In the genomic region with DNA sequence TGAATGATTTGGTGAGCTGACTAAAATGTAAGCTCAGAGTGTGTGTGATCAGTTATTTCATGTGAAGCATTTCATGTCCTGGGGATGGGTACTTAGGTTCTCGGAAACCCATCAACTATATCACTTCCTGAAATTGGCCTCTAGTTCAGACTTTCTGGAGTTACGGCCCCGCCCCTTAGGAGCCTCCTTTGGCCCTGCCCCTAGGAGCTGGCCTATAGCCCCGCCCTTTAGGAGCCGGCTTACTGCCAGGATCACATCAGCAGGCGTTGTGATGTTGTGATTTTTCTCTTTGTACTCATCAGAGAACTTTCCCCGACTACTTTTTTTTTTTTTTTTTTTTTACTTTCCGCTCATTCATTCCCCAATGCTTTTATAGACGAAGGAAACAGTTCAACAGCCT, we compare ENCODE assay signal across 11 mouse cellular contexts.
DNase-seq lines count a peak whose midpoint lies in the region; ATAC-seq and TF ChIP-seq lines count a peak whose summit lies in the region.
"Had no signal": no experiment of that assay in that cellular context is flagged by ENCODE, and none has a peak within 500 bp of the region (broad histone marks: within the 10 kb centered on the region; RNA-seq: fewer than 3 reads in every experiment).

No protein-coding gene starts in this region.

- no peaks in the 10 kb centered on the region for H3K9me3 ChIP-seq in embryonic facial prominence, embryonic 11.5 days (replicated peaks; ENCODE audit: control insufficient read depth, low read length)
- no peaks in the 10 kb centered on the region for H3K9me3 ChIP-seq in embryonic facial prominence, embryonic 10.5 days
- no peaks in the 10 kb centered on the region for H3K9me3 ChIP-seq in liver, postnatal 0 days (ENCODE audit: low read length)
- H3K9me3 ChIP-seq in liver, embryonic 12.5 days (replicated peaks): no peaks in the 10 kb centered on the region
- H3K9me3 ChIP-seq in midbrain, embryonic 16.5 days (replicated peaks; ENCODE audit: control insufficient read depth, low read length, poor library complexity, severe bottlenecking): no peaks in the 10 kb centered on the region
- H3K9me3 ChIP-seq: liver, embryonic 13.5 days had no signal

- no peak overlapping the region for H3K27ac ChIP-seq in embryonic facial prominence, embryonic 11.5 days (replicated peaks; ENCODE audit: low read depth, low read length)
- H3K27ac ChIP-seq in embryonic facial prominence, embryonic 10.5 days (replicated peaks): no peak overlapping the region
- H3K27ac ChIP-seq in liver, postnatal 0 days (ENCODE audit: low read depth): no peak overlapping the region
- H3K27ac ChIP-seq in liver, embryonic 12.5 days: no peak overlapping the region
- H3K27ac ChIP-seq in midbrain, embryonic 16.5 days (ENCODE audit: low read length): no peak overlapping the region
- H3K27ac ChIP-seq: liver, embryonic 13.5 days had no signal

- TF ChIP-seq CTCF in liver, postnatal 0 days (IDR thresholded peaks at IDR 0.05; ENCODE audit: low read depth): no peak

- no peaks in the 10 kb centered on the region for H3K27me3 ChIP-seq in embryonic facial prominence, embryonic 11.5 days (ENCODE audit: control insufficient read depth, insufficient read depth, low read length)
- H3K27me3 ChIP-seq in embryonic facial prominence, embryonic 10.5 days (replicated peaks; ENCODE audit: low read depth, poor library complexity, severe bottlenecking): no peaks in the 10 kb centered on the region
- H3K27me3 ChIP-seq in liver, postnatal 0 days (ENCODE audit: insufficient read depth, low read length): no peaks in the 10 kb centered on the region
- H3K27me3 ChIP-seq in liver, embryonic 12.5 days (replicated peaks): no peaks in the 10 kb centered on the region
- H3K27me3 ChIP-seq in midbrain, embryonic 16.5 days (ENCODE audit: control insufficient read depth, insufficient read depth, low read depth, low read length): no peaks in the 10 kb centered on the region
- H3K27me3 ChIP-seq: liver, embryonic 13.5 days had no signal

- ATAC-seq in embryonic facial prominence, embryonic 11.5 days (replicated peaks; ENCODE audit: insufficient number of reproducible peaks, low FRiP score, low TSS enrichment, low read depth): no peak
- no peak for ATAC-seq in liver, postnatal 0 days
- no peak for ATAC-seq in liver, embryonic 12.5 days
- ATAC-seq in midbrain, embryonic 16.5 days: no peak

- no peak overlapping the region for H3K9ac ChIP-seq in embryonic facial prominence, embryonic 11.5 days (replicated peaks; ENCODE audit: low read length)
- no peak overlapping the region for H3K9ac ChIP-seq in liver, postnatal 0 days (replicated peaks)
- H3K9ac ChIP-seq in liver, embryonic 12.5 days: no peak overlapping the region
- no peak overlapping the region for H3K9ac ChIP-seq in midbrain, embryonic 16.5 days (ENCODE audit: low read depth, low read length)
- H3K9ac ChIP-seq: liver, embryonic 13.5 days had no signal

- H3K4me3 ChIP-seq in embryonic facial prominence, embryonic 11.5 days (ENCODE audit: low read depth, low read length): no peak overlapping the region
- no peak overlapping the region for H3K4me3 ChIP-seq in embryonic facial prominence, embryonic 10.5 days
- H3K4me3 ChIP-seq in liver, postnatal 0 days (ENCODE audit: low read depth, low read length): no peak overlapping the region
- no peak overlapping the region for H3K4me3 ChIP-seq in liver, embryonic 12.5 days
- no peak overlapping the region for H3K4me3 ChIP-seq in midbrain, embryonic 16.5 days (ENCODE audit: low read depth, low read length)
- H3K4me3 ChIP-seq: liver, embryonic 13.5 days had no signal

- H3K36me3 ChIP-seq in embryonic facial prominence, embryonic 11.5 days (replicated peaks; ENCODE audit: control insufficient read depth, insufficient read depth, low read depth, low read length): no peaks in the 10 kb centered on the region
- H3K36me3 ChIP-seq in embryonic facial prominence, embryonic 10.5 days (replicated peaks): no peaks in the 10 kb centered on the region
- H3K36me3 ChIP-seq in liver, postnatal 0 days (replicated peaks; ENCODE audit: insufficient read depth, low read length): no peaks in the 10 kb centered on the region
- H3K36me3 ChIP-seq in liver, embryonic 12.5 days: no peaks in the 10 kb centered on the region
- H3K36me3 ChIP-seq in midbrain, embryonic 16.5 days (ENCODE audit: control insufficient read depth, insufficient read depth, low read length): no peaks in the 10 kb centered on the region
- H3K36me3 ChIP-seq: liver, embryonic 13.5 days had no signal

- WGBS in embryonic facial prominence, embryonic 11.5 days: 46% methylated on average over 9 of the region's 9 CpGs
- WGBS in embryonic facial prominence, embryonic 10.5 days: 47% methylated on average over 9 of the region's 9 CpGs
- WGBS in liver, postnatal 0 days (ENCODE audit: insufficient replicate concordance): 36% methylated on average over 9 of the region's 9 CpGs
- WGBS in liver, embryonic 12.5 days (ENCODE audit: insufficient replicate concordance): 30% methylated on average over 9 of the region's 9 CpGs
- 41% methylated on average over 9 of the region's 9 CpGs for WGBS in midbrain, embryonic 16.5 days

- no peak overlapping the region for H3K4me2 ChIP-seq in embryonic facial prominence, embryonic 11.5 days (ENCODE audit: low read depth, low read length)
- H3K4me2 ChIP-seq in liver, postnatal 0 days (ENCODE audit: low read depth, low read length): no peak overlapping the region
- H3K4me2 ChIP-seq in liver, embryonic 12.5 days: no peak overlapping the region
- no peak overlapping the region for H3K4me2 ChIP-seq in midbrain, embryonic 16.5 days (ENCODE audit: low read length)
- H3K4me2 ChIP-seq: liver, embryonic 13.5 days had no signal

- TF ChIP-seq EP300 in liver, postnatal 0 days (IDR thresholded peaks at IDR 0.05; ENCODE audit: low read depth): no peak

- peak; percentile 17 for DNase-seq in embryonic facial prominence, embryonic 11.5 days (ENCODE audit: low spot score)
- DNase-seq in embryonic facial prominence, embryonic 10.5 days (ENCODE audit: low spot score): no peak
- peak; percentile 20 for DNase-seq in liver, postnatal 0 days
- peak; percentile 3 for DNase-seq in adrenal gland, postnatal 25 days
- DNase-seq in lung, postnatal 14 days: peak; percentile 41
- no peak for DNase-seq in cerebellum, adult 11 months
- DNase-seq: heart, adult 11 months; liver, embryonic 13.5 days; right cerebral cortex, postnatal 4 days had no signal

- no peaks in the 10 kb centered on the region for H3K4me1 ChIP-seq in embryonic facial prominence, embryonic 11.5 days (ENCODE audit: control insufficient read depth, insufficient read depth, low read length)
- peaks cover 4% of the 10 kb centered on the region; the same call in 1 of the 2 replicates for H3K4me1 ChIP-seq in embryonic facial prominence, embryonic 10.5 days
- no peaks in the 10 kb centered on the region for H3K4me1 ChIP-seq in liver, postnatal 0 days (ENCODE audit: insufficient read depth)
- no peaks in the 10 kb centered on the region for H3K4me1 ChIP-seq in liver, embryonic 12.5 days
- H3K4me1 ChIP-seq in midbrain, embryonic 16.5 days (ENCODE audit: control insufficient read depth, insufficient read depth, low read length): 0 out of 2 replicates have a peak, but pooled peaks cover 6% of the 10 kb centered on the region
- H3K4me1 ChIP-seq: liver, embryonic 13.5 days had no signal

Comparison
In these comparisons a context has a peak if more than half of its experiments do, and no peak if none do; other contexts are left out.
1. DNase-seq: peak in embryonic facial prominence, embryonic 11.5 days (single experiment), liver, postnatal 0 days (single experiment), adrenal gland, postnatal 25 days (single experiment) and lung, postnatal 14 days (single experiment); none in embryonic facial prominence, embryonic 10.5 days (single experiment) and cerebellum, adult 11 months (single experiment).